Mouse (Mus musculus): ENCODE results near the gene Ccn1.

- TF ChIP-seq CHD2 (IDR thresholded peaks at IDR 0.05; ENCODE audit: low read depth, low read length) (no peak), HCFC1 (IDR thresholded peaks at IDR 0.05; ENCODE audit: borderline replicate concordance, insufficient read depth, low read length) (no peak), ZC3H11A (IDR thresholded peaks at IDR 0.05; ENCODE audit: borderline replicate concordance, low read depth, low read length) (no peak), MAFK (IDR thresholded peaks at IDR 0.05; ENCODE audit: insufficient read depth, low read depth, low read length) (no peak), ZNF384 (IDR thresholded peaks at IDR 0.05; ENCODE audit: low read depth, low read length) (no peak)
These were observed 7.9 kb downstream of the Ccn1 start for GRCm38 (mm10) chr3:145641878-145642277.

Data from ES-E14 (cell line).